ENCODE assay signal across 27 mouse cellular contexts in the genomic region with DNA sequence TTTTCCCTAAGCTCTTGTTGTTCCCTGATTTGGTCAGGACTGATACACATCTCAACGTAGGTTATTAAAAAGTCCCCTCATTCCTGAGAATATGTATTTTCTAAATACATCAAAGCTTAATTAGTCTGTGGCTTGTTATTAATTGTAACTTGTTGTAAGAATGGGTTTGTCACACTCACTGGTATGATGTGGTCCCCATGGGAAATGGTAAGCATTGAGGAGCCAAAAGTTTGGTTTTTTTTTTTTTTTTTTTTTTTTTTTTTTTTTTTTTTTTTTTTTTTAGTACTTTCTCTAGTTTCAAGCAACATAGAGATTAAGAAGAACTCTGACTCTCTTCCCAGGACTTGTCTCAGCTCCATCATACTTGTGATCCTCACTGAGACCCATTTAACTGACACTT. TPM values are rescaled to one million over a fixed set of nuclear protein-coding genes. Genes with fewer than 3 reads are reported as not detected.
DNase-seq lines count a peak whose midpoint lies in the region; ATAC-seq and TF ChIP-seq lines count a peak whose summit lies in the region.
"Had no signal": no experiment of that assay in that cellular context is flagged by ENCODE, and none has a peak within 500 bp of the region (broad histone marks: within the 10 kb centered on the region; RNA-seq: fewer than 3 reads in every experiment).

No protein-coding gene starts in this region.

- no peak for TF ChIP-seq EP300 in CH12.LX (IDR thresholded peaks at IDR 0.05; ENCODE audit: low read length)

- H3K4me3 ChIP-seq in hindbrain, embryonic 14.5 days (replicated peaks; ENCODE audit: low read length), result no peak overlapping the region
- no peak overlapping the region for H3K4me3 ChIP-seq in hindbrain, embryonic 13.5 days
- H3K4me3 ChIP-seq in CH12.LX (replicated peaks in 1 of 3; ENCODE audit: low read depth in 2 of 3, low read length in 2 of 3, poor library complexity in 1 of 3) (no peak overlapping the region), ES-E14 (ENCODE audit: insufficient read depth in 1 of 2, low read depth in 1 of 2, low read length in 2 of 2, poor library complexity in 1 of 2, severe bottlenecking in 1 of 2) (no peak overlapping the region)

- dilution Hi-C loops in CH12.LX (cut with MboI; ENCODE audit: extremely low pct_ligation_motif_present, extremely low pct_unique_long_range_greater_than_20kb, low sequenced_read_pairs), result no loop called here

- TF ChIP-seq POLR2A in CH12.LX (IDR thresholded peaks at IDR 0.05; ENCODE audit: low read depth, low read length), result no peak

- no peaks in the 10 kb centered on the region for H3K36me3 ChIP-seq in hindbrain, embryonic 14.5 days (replicated peaks; ENCODE audit: control insufficient read depth, insufficient read depth)
- H3K36me3 ChIP-seq in hindbrain, embryonic 13.5 days, result no peaks in the 10 kb centered on the region
- H3K36me3 ChIP-seq in CH12.LX (replicated peaks in 1 of 2; ENCODE audit: control insufficient read depth in 1 of 2, insufficient read depth in 1 of 2, low read length in 1 of 2) (no peaks in the 10 kb centered on the region), ES-E14 (ENCODE audit: control insufficient read depth, insufficient read depth, low read length, poor library complexity, severe bottlenecking) (no peaks in the 10 kb centered on the region)
- H3K36me3 ChIP-seq: G1E had no signal

- ATAC-seq in hindbrain, embryonic 14.5 days (ENCODE audit: low FRiP score), result no peak
- ATAC-seq in hindbrain, embryonic 13.5 days (ENCODE audit: low FRiP score), result no peak
- ATAC-seq: activated CD4-positive, CD25-positive, alpha-beta regulatory T cell, adult 4 months; CD4-positive, CD25-positive, alpha-beta regulatory T cell, adult 4 months; Patski had no signal

- no peak for TF ChIP-seq RAD21 in CH12.LX (IDR thresholded peaks at IDR 0.05; ENCODE audit: low read depth, low read length)

- peak; percentile 14 for DNase-seq in hindbrain, embryonic 14.5 days (ENCODE audit: low spot score)
- DNase-seq in CH12.LX (ENCODE audit: extremely low read depth), result no peak
- no peak for DNase-seq in ES-E14 (ENCODE audit: low read depth, low spot score)
- DNase-seq in urinary bladder, postnatal 10 days (ENCODE audit: low spot score), result no peak
- no peak for DNase-seq in heart, adult 8-10 months (ENCODE audit: low spot score)
- DNase-seq: adrenal gland, adult 2 months; adrenal gland, adult 8-10 months; adrenal gland, postnatal 10 days; adrenal gland, postnatal 14 days; adrenal gland, postnatal 25 days; adrenal gland, postnatal 36 days; B cell, adult 2 months; cerebellum, adult 11 months; cerebellum, adult 11-12 months; cerebellum, adult 18-20 months; cerebellum, adult 2 months; cerebellum, adult 8-10 months had no signal

- H3K4me2 ChIP-seq in hindbrain, embryonic 14.5 days (replicated peaks), result no peak overlapping the region
- no peak overlapping the region for H3K4me2 ChIP-seq in hindbrain, embryonic 13.5 days
- H3K4me2 ChIP-seq in CH12.LX (ENCODE audit: insufficient read depth, low read depth, poor library complexity, severe bottlenecking), result no peak overlapping the region

- H3K79me2 ChIP-seq in CH12.LX (replicated peaks; ENCODE audit: control insufficient read depth, extremely low read depth, insufficient read depth, poor library complexity, severe bottlenecking), result no peaks in the 10 kb centered on the region

- no peak overlapping the region for H3K27ac ChIP-seq in hindbrain, embryonic 14.5 days
- H3K27ac ChIP-seq in hindbrain, embryonic 13.5 days, result no peak overlapping the region
- no peak overlapping the region for H3K27ac ChIP-seq in CH12.LX (ENCODE audit: insufficient read depth, low read depth)
- H3K27ac ChIP-seq in ES-E14 (ENCODE audit: insufficient read depth, low read depth, low read length, poor library complexity, severe bottlenecking), result no peak overlapping the region

- TF ChIP-seq CTCF in CH12.LX (conservative IDR thresholded peaks at IDR 0.05 in 1 of 2, IDR thresholded peaks at IDR 0.05 in 1 of 2; ENCODE audit: low read depth in 2 of 2, low read length in 2 of 2), result no peak

- WGBS in hindbrain, embryonic 14.5 days, result 93% methylated on average over 1 of the region's 1 CpGs
- 87% methylated on average over 1 of the region's 1 CpGs for WGBS in hindbrain, embryonic 13.5 days

- H3K9me3 ChIP-seq in hindbrain, embryonic 14.5 days (ENCODE audit: control insufficient read depth, low read length), result no peaks in the 10 kb centered on the region
- no peaks in the 10 kb centered on the region for H3K9me3 ChIP-seq in hindbrain, embryonic 13.5 days
- H3K9me3 ChIP-seq in CH12.LX (replicated peaks; ENCODE audit: low read length), result no peaks in the 10 kb centered on the region
- no peaks in the 10 kb centered on the region for H3K9me3 ChIP-seq in ES-E14 (ENCODE audit: control insufficient read depth, insufficient read depth, low read depth, low read length)
- H3K9me3 ChIP-seq: G1E had no signal

- no peaks in the 10 kb centered on the region for H3K27me3 ChIP-seq in hindbrain, embryonic 14.5 days (ENCODE audit: control insufficient read depth, insufficient read depth, low read length)
- H3K27me3 ChIP-seq in hindbrain, embryonic 13.5 days, result no peaks in the 10 kb centered on the region
- H3K27me3 ChIP-seq in CH12.LX (replicated peaks), result no peaks in the 10 kb centered on the region

- in situ Hi-C loops in CH12.LX (cut with MboI; ENCODE audit: low pct_ligation_motif_present, low pct_unique_long_range_greater_than_20kb, low sequenced_read_pairs) (no loop called here), ES-E14 (cut with MboI; ENCODE audit: low sequenced_read_pairs in 2 of 2, unreplicated experiment in 2 of 2) (no loop called here)

- no peaks in the 10 kb centered on the region for H3K4me1 ChIP-seq in hindbrain, embryonic 14.5 days (replicated peaks; ENCODE audit: control insufficient read depth, insufficient read depth, low read length)
- H3K4me1 ChIP-seq in hindbrain, embryonic 13.5 days (replicated peaks), result no peaks in the 10 kb centered on the region
- no peaks in the 10 kb centered on the region for H3K4me1 ChIP-seq in CH12.LX (ENCODE audit: control insufficient read depth in 1 of 2, insufficient read depth in 2 of 2)
- no peaks in the 10 kb centered on the region for H3K4me1 ChIP-seq in ES-E14 (ENCODE audit: control insufficient read depth in 2 of 2, insufficient read depth in 2 of 2, low read length in 2 of 2, poor library complexity in 1 of 2)

- H3K9ac ChIP-seq in hindbrain, embryonic 14.5 days, result no peak overlapping the region
- H3K9ac ChIP-seq in hindbrain, embryonic 13.5 days, result no peak overlapping the region
- H3K9ac ChIP-seq in CH12.LX (ENCODE audit: insufficient read depth, low read depth) (no peak overlapping the region), ES-E14 (ENCODE audit: insufficient read depth, low read depth, low read length, poor library complexity, severe bottlenecking) (no peak overlapping the region)

TF ChIP-seq in CH12.LX, 34 proteins besides CTCF, POLR2A, EP300 and RAD21:
- no peak for TF ChIP-seq ZKSCAN1 (IDR thresholded peaks at IDR 0.05; ENCODE audit: borderline replicate concordance, low read depth, low read length)
- peak; percentile 51; the same call in 1 of the 2 replicates for TF ChIP-seq ZNF384 (IDR thresholded peaks at IDR 0.05; ENCODE audit: low read depth, low read length)

TF ChIP-seq in ES-E14, 5 proteins besides CTCF, POLR2A, EP300 and RAD21:
- no peak for TF ChIP-seq ZC3H11A (IDR thresholded peaks at IDR 0.05; ENCODE audit: borderline replicate concordance, low read depth, low read length)
- no peak for TF ChIP-seq HCFC1 (IDR thresholded peaks at IDR 0.05; ENCODE audit: borderline replicate concordance, insufficient read depth, low read length)
- TF ChIP-seq MAFK (IDR thresholded peaks at IDR 0.05; ENCODE audit: insufficient read depth, low read depth, low read length), result no peak
- TF ChIP-seq ZNF384 (IDR thresholded peaks at IDR 0.05; ENCODE audit: low read depth, low read length), result peak; percentile 67; the same call in 1 of the 2 replicates

RNA-seq across cellular contexts. Expression of gene 2310057J18Rik, which starts 17.9 kb away (rescaled TPM):
- not detected in 2 replicates for polyA plus RNA-seq in hindbrain, embryonic 14.5 days (2014; fragmentation: Nextera tagmentation; extraction: Ambion mirVana)
- not detected in 2 replicates for polyA plus RNA-seq in hindbrain, embryonic 13.5 days (2015; fragmentation: Nextera tagmentation; extraction: Ambion mirVana)
- total RNA-seq in CH12.LX (2012; rRNA removed) (not detected in 2 replicates), CH12.LX (2014; rRNA removed) (not detected in 2 replicates), ES-E14 (2012; rRNA removed) (not detected in 2 replicates)
- not detected in 2 replicates for polyA plus RNA-seq in CH12.LX (2012; ENCODE audit: insufficient read length, low read depth)
- not detected for total RNA-seq in heart, adult 8-10 months (2022)
- total RNA-seq: adrenal gland, adult 18-20 months; adrenal gland, adult 2 months; adrenal gland, adult 8-10 months; adrenal gland, postnatal 10 days; adrenal gland, postnatal 14 days; adrenal gland, postnatal 25 days; adrenal gland, postnatal 36 days; adrenal gland, postnatal 4 days; MEL had no signal
- polyA plus RNA-seq: activated CD4-positive, CD25-positive, alpha-beta regulatory T cell, adult 4 months; adrenal gland, adult 2 months; brain, embryonic 14.5 days; C2C12; CD4-positive, CD25-positive, alpha-beta regulatory T cell, adult 4 months; cerebellum, adult 2 months; G1E; Patski had no signal
